Comparison of ENCODE assay signal across 11 mouse cellular contexts in genomic region chr10:89975431-89975841, GRCm38 (mm10).
DNase-seq lines count a peak whose midpoint lies in the region; ATAC-seq lines count a peak whose summit lies in the region.
"Had no signal": no experiment of that assay in that cellular context is flagged by ENCODE, and none has a peak within 500 bp of the region (broad histone marks: within the 10 kb centered on the region; RNA-seq: fewer than 3 reads in every experiment).

No protein-coding gene starts in this region.

- no peak overlapping the region for H3K27ac ChIP-seq in limb, embryonic 11.5 days (replicated peaks; ENCODE audit: low read depth, low read length)
- H3K27ac ChIP-seq in limb, embryonic 10.5 days: no peak overlapping the region
- H3K27ac ChIP-seq in neural tube, embryonic 14.5 days (ENCODE audit: low read depth, low read length): no peak overlapping the region
- no peak overlapping the region for H3K27ac ChIP-seq in liver, embryonic 11.5 days (ENCODE audit: low read depth, low read length)
- H3K27ac ChIP-seq: limb, embryonic 12.5 days had no signal

- no peak overlapping the region for H3K9ac ChIP-seq in limb, embryonic 11.5 days (ENCODE audit: low read length)
- no peak overlapping the region for H3K9ac ChIP-seq in neural tube, embryonic 14.5 days (replicated peaks; ENCODE audit: low read depth, low read length)
- H3K9ac ChIP-seq in liver, embryonic 11.5 days (ENCODE audit: low read depth, low read length): no peak overlapping the region
- H3K9ac ChIP-seq: limb, embryonic 12.5 days had no signal

- H3K4me2 ChIP-seq in limb, embryonic 11.5 days (ENCODE audit: low read depth, severe bottlenecking): no peak overlapping the region
- H3K4me2 ChIP-seq in neural tube, embryonic 14.5 days (ENCODE audit: low read depth, low read length): no peak overlapping the region
- no peak overlapping the region for H3K4me2 ChIP-seq in liver, embryonic 11.5 days
- H3K4me2 ChIP-seq: limb, embryonic 12.5 days had no signal

- no peaks in the 10 kb centered on the region for H3K36me3 ChIP-seq in limb, embryonic 11.5 days (ENCODE audit: control insufficient read depth, insufficient read depth, low read length)
- H3K36me3 ChIP-seq in limb, embryonic 10.5 days: no peaks in the 10 kb centered on the region
- H3K36me3 ChIP-seq in neural tube, embryonic 14.5 days (ENCODE audit: control insufficient read depth, insufficient read depth, low read length): no peaks in the 10 kb centered on the region
- H3K36me3 ChIP-seq in liver, embryonic 11.5 days (ENCODE audit: control insufficient read depth, insufficient read depth, low read length): no peaks in the 10 kb centered on the region
- H3K36me3 ChIP-seq: limb, embryonic 12.5 days had no signal

- H3K4me1 ChIP-seq in limb, embryonic 11.5 days (ENCODE audit: control insufficient read depth, insufficient read depth, low read length): no peaks in the 10 kb centered on the region
- H3K4me1 ChIP-seq in limb, embryonic 10.5 days: no peaks in the 10 kb centered on the region
- H3K4me1 ChIP-seq in neural tube, embryonic 14.5 days (ENCODE audit: control insufficient read depth, insufficient read depth, low read length): no peaks in the 10 kb centered on the region
- H3K4me1 ChIP-seq in liver, embryonic 11.5 days (replicated peaks; ENCODE audit: control insufficient read depth, insufficient read depth, low read length): no peaks in the 10 kb centered on the region
- H3K4me1 ChIP-seq: limb, embryonic 12.5 days had no signal

- no peaks in the 10 kb centered on the region for H3K9me3 ChIP-seq in limb, embryonic 11.5 days (ENCODE audit: control insufficient read depth, low read length)
- H3K9me3 ChIP-seq in limb, embryonic 10.5 days (replicated peaks): no peaks in the 10 kb centered on the region
- no peaks in the 10 kb centered on the region for H3K9me3 ChIP-seq in neural tube, embryonic 14.5 days (ENCODE audit: control insufficient read depth, low read length)
- no peaks in the 10 kb centered on the region for H3K9me3 ChIP-seq in liver, embryonic 11.5 days (ENCODE audit: control insufficient read depth, low read length)
- H3K9me3 ChIP-seq: limb, embryonic 12.5 days had no signal

- H3K4me3 ChIP-seq in limb, embryonic 11.5 days (ENCODE audit: low read depth, low read length): no peak overlapping the region
- no peak overlapping the region for H3K4me3 ChIP-seq in limb, embryonic 10.5 days
- no peak overlapping the region for H3K4me3 ChIP-seq in neural tube, embryonic 14.5 days (ENCODE audit: low read depth, low read length)
- H3K4me3 ChIP-seq in liver, embryonic 11.5 days (ENCODE audit: low read depth, low read length): no peak overlapping the region
- H3K4me3 ChIP-seq: limb, embryonic 12.5 days had no signal

- ATAC-seq in limb, embryonic 11.5 days (ENCODE audit: insufficient number of reproducible peaks, low FRiP score, low TSS enrichment, low read depth): no peak
- peak; percentile 78; the same call in 1 of the 2 replicates for ATAC-seq in neural tube, embryonic 14.5 days (ENCODE audit: low read depth)
- ATAC-seq in liver, embryonic 11.5 days (replicated peaks; ENCODE audit: low FRiP score): no peak
- ATAC-seq: inflammation-experienced regulatory T-cells, adult 6 months had no signal

- DNase-seq in embryo, embryonic 10 days (ENCODE audit: low spot score): peak; percentile 18
- no peak for DNase-seq in embryo, embryonic 11 days
- peak; percentile 20 for DNase-seq in limb, embryonic 11.5 days (ENCODE audit: low spot score)
- DNase-seq in limb, embryonic 10.5 days (ENCODE audit: low spot score): no peak
- peak; percentile 32 to 35 for DNase-seq in cerebellum, postnatal 36 days
- no peak for DNase-seq in liver, embryonic 11.5 days (ENCODE audit: low spot score)
- no peak for DNase-seq in heart, adult 9 months (ENCODE audit: low spot score in 2 of 2)
- DNase-seq: adrenal gland, postnatal 25 days had no signal

- WGBS in limb, embryonic 11.5 days: 66% methylated on average over 3 of the region's 3 CpGs
- 70% methylated on average over 3 of the region's 3 CpGs for WGBS in limb, embryonic 10.5 days
- WGBS in neural tube, embryonic 14.5 days: 69% methylated on average over 3 of the region's 3 CpGs
- WGBS in liver, embryonic 11.5 days: 74% methylated on average over 3 of the region's 3 CpGs

- H3K27me3 ChIP-seq in limb, embryonic 11.5 days (ENCODE audit: control insufficient read depth, insufficient read depth, low read length): no peaks in the 10 kb centered on the region
- no peaks in the 10 kb centered on the region for H3K27me3 ChIP-seq in limb, embryonic 10.5 days (ENCODE audit: low read depth, poor library complexity, severe bottlenecking)
- no peaks in the 10 kb centered on the region for H3K27me3 ChIP-seq in neural tube, embryonic 14.5 days (ENCODE audit: control insufficient read depth, insufficient read depth, low read length)
- no peaks in the 10 kb centered on the region for H3K27me3 ChIP-seq in liver, embryonic 11.5 days (replicated peaks; ENCODE audit: control insufficient read depth, insufficient read depth, low read length)
- H3K27me3 ChIP-seq: limb, embryonic 12.5 days had no signal

Comparison
In these comparisons a context has a peak if more than half of its experiments do, and no peak if none do; other contexts are left out.
1. DNase-seq: peak in embryo, embryonic 10 days (single experiment), limb, embryonic 11.5 days (single experiment) and cerebellum, postnatal 36 days (2 of 2); none in embryo, embryonic 11 days (single experiment), limb, embryonic 10.5 days (single experiment), liver, embryonic 11.5 days (single experiment) and heart, adult 9 months (0 of 2).